Mouse (Mus musculus): ENCODE results near the gene Cplx3.

The Cplx3 gene

DNA sequence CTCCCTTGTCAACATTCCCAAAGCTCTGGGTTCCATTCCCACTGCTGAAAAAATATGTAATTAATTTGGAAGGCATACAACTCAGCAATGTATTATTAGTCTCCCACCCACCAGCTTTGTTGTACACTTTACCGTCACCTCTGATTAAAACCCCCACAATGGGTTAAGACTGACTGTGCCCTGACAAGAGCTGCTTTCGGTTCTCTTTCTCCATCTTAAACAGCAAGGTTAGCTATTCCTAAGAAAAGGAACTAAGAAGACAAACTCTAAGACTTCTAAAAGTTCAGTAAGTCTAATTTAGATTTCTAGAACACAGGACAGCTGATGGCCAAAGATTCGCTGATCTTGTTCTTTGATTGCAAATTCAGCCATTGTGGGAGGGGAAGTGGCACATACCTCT, 48.9 kb downstream of the Cplx3 start:
- no peak for DNase-seq

DNA sequence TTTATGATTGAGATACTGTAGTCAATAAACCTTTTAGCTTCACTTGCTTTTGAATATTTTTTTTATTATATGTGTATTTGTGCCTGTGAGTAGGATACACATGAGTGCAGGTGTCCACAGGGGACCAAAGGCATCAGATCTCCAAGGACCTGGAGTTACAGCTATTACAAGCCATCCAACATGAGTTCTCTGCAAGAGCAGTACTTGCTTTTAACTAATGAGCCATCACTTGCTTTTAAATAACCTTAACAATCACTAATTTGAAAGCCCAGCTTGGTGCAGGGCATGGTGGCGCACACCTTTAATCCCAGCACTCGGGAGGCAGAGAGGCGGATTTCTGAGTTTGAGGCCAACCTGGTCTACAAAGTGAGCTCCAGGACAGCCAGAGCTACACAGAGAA, 51.3 kb downstream of the Cplx3 start:
- no peak for DNase-seq

DNA sequence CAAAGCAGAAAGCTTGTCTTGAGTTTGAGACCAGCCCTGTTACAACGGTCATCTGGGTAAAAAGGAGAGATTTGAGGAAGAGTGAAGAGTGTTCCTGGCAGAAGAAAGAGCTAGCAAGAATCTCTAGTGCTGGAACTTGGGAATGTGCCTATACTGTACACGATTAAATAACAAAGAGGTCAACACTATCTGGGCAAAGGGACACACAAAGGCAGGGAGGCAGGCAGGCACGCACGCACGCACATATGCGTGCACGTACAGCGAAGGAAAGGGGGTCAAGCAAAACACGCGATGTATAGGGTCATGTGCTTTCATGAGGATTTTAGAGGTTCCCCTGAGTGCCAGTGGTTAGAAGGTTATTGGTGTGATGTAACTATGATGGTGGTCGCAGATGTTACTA, 53.0 kb downstream of the Cplx3 start:
- no peak for DNase-seq

DNA sequence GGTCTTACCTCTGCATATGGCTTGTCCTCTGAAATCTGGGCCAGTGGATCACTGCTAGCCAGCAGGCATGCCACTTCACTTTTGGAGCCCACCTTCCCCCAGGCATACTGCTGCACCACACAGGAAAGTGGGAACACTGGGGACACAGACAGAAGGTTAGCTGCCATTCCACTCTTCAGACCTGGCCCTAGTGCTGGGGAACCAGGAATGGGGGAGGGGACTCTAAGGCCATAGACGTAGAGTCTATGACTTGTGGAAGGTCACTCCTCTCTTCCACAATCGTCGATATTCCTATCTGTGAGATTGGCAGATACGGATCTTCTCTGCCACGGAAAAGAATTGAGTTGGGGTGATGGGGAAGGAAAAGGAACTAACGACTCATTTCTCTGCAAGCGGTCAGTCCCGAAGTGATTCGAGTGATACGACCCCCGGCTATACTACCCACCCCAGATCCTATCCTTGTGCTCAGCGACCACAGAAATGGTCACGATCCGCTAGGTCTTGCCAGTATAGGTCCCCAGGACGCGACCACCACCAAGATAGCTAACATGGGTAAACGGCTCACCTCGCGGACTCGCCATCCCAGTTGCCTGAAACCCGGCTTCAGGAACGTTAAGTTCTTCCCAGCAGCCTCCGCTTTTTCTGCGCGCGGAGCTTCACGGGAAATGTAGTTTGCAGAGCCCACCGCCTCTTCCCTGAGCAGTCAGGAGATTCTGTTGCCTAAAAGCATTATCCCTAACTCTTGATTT, 53.8 kb downstream of the Cplx3 start, which contains the start of gene Mpi:
Gene Mpi (minus strand): TSS at position 625 of the 749 bp plus-strand sequence.
- peak; percentile 76 to 84 for DNase-seq

DNA sequence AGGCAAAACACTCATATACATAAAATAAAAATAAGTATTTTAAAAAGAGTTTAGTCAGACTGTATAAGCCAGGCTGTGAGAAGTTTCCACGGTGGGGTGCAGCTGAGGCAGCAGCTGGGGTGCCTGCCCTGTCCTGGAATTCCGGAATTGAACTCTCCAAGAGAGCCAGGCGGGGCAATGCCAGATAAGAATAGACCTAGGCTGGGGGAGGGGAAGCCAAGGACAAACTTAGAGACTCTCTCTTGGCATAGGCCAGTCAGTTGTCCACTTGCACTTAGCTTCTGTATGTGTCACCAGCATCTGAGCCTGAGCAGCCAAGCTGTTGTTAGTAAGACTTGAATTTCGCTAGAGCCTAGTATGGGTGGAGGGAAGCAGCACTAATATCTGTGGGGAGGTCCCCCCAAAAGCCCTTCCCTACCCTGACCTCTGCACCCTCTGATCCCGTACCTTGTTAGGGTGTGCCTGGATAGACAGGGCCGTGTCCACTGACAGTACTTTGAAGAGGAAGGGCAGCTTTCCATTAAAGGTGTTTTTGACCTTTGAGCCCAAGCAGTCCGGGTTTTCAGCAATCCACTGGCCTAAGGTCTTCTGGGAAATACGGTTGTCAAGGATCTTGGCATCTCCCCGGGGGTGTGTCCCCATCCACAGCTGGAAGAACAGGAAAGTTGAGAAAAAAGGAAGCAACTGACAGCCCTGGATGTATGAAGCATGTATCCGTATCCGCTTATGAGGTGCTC, 55.8 kb downstream of the Cplx3 start:
- DNase-seq, result no peak

Data from cerebellum, postnatal 25 days (tissue).